Mouse (Mus musculus): ENCODE results near the gene Pdpr. TPM values are rescaled to one million over a fixed set of nuclear protein-coding genes. Genes with fewer than 3 reads are reported as not detected.
"Not testable (repeated sequence)": the region's sequence is repeated elsewhere in the genome, so short reads cannot be mapped to it uniquely, and the experiment has no call there.

Gene Pdpr
- polyA plus RNA-seq, 1 experiment from 2014 or later, result 10.5 TPM

DNA sequence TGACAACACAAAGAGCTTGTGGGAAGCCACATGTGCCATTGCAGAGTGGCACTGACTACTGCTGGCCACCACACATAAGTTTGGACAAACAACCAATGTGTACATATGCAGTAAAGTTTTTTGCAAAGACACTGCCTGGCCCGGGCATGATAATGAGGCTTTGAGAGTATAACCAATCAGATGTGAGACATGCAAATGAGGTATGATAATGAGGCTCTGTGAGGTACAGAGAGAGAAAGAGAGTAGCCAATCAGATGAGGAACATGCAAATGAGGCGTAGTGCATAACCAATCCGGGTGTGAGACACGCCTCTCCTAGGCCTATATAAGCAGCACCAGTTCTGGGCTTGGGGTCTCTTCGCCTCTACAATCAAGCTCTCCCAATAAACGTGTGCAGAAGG lies 2.1 kb upstream of the Pdpr start, which contains the start of gene Clec18a:
Clec18a (minus strand) TSS at position 101 of the 400 bp plus-strand sequence.
- H3K27me3 ChIP-seq (replicated peaks); H3K36me3 ChIP-seq; H3K27ac ChIP-seq (replicated peaks); H3K9ac ChIP-seq (replicated peaks); H3K9me3 ChIP-seq (replicated peaks); ATAC-seq (ENCODE audit: low FRiP score); H3K4me2 ChIP-seq; H3K4me3 ChIP-seq (replicated peaks): not testable (repeated sequence)
- WGBS, result 89% methylated on average over 5 of the region's 6 CpGs
- H3K4me1 ChIP-seq, result peaks cover 23% of the 10 kb centered on the region

DNA sequence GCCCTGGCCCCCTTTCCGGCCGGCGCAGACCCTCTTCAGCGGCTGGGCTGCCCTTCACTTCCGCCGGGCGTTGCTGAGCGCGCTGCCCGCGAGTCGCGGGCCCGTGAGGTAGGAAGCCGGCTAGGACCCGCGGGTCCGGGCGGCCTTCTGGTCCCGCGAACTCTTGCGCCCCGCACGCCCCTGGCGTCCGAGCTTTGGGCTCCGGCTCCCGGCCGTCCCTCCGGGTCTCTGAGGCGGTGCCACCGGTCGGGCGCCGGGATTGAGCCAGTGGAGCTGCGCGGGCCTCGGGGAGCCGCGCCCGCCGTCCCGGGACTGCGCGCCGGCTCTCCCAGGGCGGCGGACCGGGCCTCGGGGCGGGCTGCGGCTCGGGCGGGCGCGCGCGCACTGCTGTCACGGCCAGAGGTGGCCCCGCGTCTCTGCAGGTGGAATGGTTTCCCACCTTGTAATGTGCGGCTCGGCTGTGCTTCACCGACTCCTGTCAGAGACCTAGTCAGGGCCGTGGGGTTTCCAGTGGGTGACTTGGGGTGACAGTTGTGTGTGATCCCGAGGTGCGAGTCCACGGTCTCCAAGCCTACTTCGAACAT lies 381 bp downstream of the Pdpr start:
- under 1% methylated on average over 58 of the region's 69 CpGs for WGBS
- H3K27ac ChIP-seq (replicated peaks), result peak overlapping the region; percentile 85
- peak; percentile 40 for ATAC-seq (ENCODE audit: low FRiP score)

DNA sequence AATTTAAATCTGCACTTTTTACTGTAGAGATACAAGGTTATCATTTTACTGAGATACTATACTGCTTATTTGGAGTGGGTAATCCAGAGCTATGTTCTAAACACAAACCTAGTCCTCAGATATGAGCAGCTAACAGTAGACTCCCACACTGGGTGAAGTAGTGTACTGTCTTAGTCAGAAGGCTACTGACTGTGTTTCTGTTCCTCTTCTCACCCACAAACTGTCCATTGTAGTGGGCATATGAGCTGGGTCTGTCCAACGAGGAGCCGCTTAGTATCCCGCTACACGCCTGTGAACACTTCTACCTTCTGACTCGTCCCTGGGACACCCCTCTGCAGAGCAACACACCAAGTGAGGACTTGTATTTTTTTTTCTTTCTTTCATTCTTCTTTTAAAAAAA lies 20.5 kb downstream of the Pdpr start:
- Histone ChIP-seq H3K27ac (replicated peaks) (no peak overlapping the region), H3K27me3 (replicated peaks) (no peaks in the 10 kb centered on the region), H3K9ac (replicated peaks) (no peak overlapping the region), H3K4me3 (replicated peaks) (no peak overlapping the region), H3K4me2 (no peak overlapping the region), H3K4me1 (no peaks in the 10 kb centered on the region), H3K36me3 (peaks cover 81% of the 10 kb centered on the region), H3K9me3 (replicated peaks) (no peaks in the 10 kb centered on the region)
- 96% methylated on average over 5 of the region's 5 CpGs for WGBS
- no peak for ATAC-seq (ENCODE audit: low FRiP score)

More for the DNA sequence above, 381 bp downstream of the Pdpr start:
- not testable (repeated sequence) for H3K27me3 ChIP-seq (replicated peaks); H3K9me3 ChIP-seq (replicated peaks); H3K36me3 ChIP-seq
- H3K9ac ChIP-seq (replicated peaks), result peak overlapping the region; percentile 54
- H3K4me2 ChIP-seq, result peak overlapping the region; percentile 81
- peak overlapping the region; percentile 68 for H3K4me3 ChIP-seq (replicated peaks)
- H3K4me1 ChIP-seq, result peaks cover 23% of the 10 kb centered on the region

DNA sequence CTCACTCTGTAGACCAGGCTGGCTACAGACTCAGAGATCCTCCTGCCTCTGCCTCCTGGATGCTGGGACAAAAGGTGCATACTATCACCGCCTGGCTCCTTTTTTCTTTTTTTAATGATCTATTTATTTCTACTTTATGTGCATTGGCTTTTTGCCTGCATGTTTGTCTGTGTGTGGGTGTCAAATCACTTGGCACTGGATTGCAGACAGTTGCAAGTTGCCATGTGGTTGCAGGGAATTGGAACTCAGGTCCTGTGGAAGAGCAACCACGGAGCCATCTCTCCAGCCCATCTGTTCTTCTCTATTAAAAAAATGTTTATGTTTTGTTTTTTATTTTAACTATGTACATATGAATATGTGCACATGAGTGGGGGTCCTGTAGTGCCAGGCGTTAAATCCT lies 25.1 kb downstream of the Pdpr start:
- Histone ChIP-seq H3K4me2 (no peak overlapping the region), H3K9ac (replicated peaks) (no peak overlapping the region), H3K27ac (replicated peaks) (no peak overlapping the region), H3K4me1 (no peaks in the 10 kb centered on the region), H3K9me3 (replicated peaks) (no peaks in the 10 kb centered on the region), H3K27me3 (replicated peaks) (no peaks in the 10 kb centered on the region), H3K4me3 (replicated peaks) (no peak overlapping the region), H3K36me3 (peaks cover 91% of the 10 kb centered on the region)
- 94% methylated on average over 3 of the region's 3 CpGs for WGBS
- no peak for ATAC-seq (ENCODE audit: low FRiP score)

DNA sequence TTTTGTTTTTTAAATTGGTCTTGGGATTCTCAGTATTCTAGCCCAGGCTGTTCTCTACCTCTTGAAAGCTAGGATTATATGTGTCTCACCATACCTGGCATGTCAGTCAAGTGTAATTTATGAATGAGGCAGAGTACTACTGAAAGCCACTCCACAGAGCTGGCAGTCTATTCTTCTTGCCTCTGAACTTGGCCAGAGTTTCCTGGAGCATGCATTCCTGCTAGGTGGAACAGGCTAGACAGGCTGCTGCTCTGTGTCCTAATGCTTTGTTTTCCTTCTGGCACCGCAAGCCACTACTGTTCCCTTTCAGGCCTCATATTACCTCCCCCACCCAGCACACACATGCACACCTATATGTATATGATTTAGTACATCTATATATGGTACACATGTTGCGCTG lies 36.3 kb downstream of the Pdpr start:
- H3K27ac ChIP-seq (replicated peaks), result no peak overlapping the region
- 94% methylated on average over 2 of the region's 2 CpGs for WGBS
- no peak overlapping the region for H3K9ac ChIP-seq (replicated peaks)
- H3K4me2 ChIP-seq, result no peak overlapping the region
- H3K4me3 ChIP-seq (replicated peaks), result no peak overlapping the region
- H3K36me3 ChIP-seq, result peaks cover 85% of the 10 kb centered on the region
- ATAC-seq (ENCODE audit: low FRiP score), result no peak
- H3K9me3 ChIP-seq (replicated peaks), result no peaks in the 10 kb centered on the region
- H3K27me3 ChIP-seq (replicated peaks), result no peaks in the 10 kb centered on the region
- H3K4me1 ChIP-seq, result no peaks in the 10 kb centered on the region

DNA sequence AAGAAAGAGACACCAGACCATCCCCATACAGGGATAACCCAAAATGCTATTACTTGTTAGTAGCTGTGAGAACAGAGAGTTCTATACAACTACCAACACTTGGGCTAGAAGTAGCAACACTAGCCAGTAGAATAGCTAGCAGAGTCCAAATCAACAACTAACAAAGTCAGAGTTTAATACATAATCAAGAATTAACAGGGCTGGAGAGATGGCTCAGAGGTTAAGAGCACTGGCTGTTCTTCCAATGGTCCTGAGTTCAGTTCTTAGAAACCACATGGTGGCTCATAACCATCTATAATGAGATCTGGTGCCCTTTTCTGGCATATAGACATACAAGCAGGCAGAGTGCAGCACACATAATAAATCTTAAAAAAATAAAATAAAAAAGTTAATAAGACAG lies 48.1 kb downstream of the Pdpr start:
- Histone ChIP-seq H3K4me3 (replicated peaks) (no peak overlapping the region), H3K4me1 (peaks cover 24% of the 10 kb centered on the region), H3K27me3 (replicated peaks) (no peaks in the 10 kb centered on the region), H3K9me3 (replicated peaks) (no peaks in the 10 kb centered on the region), H3K36me3 (peaks cover 12% of the 10 kb centered on the region), H3K27ac (replicated peaks) (no peak overlapping the region), H3K9ac (replicated peaks) (no peak overlapping the region), H3K4me2 (no peak overlapping the region)
- ATAC-seq (ENCODE audit: low FRiP score), result no peak

DNA sequence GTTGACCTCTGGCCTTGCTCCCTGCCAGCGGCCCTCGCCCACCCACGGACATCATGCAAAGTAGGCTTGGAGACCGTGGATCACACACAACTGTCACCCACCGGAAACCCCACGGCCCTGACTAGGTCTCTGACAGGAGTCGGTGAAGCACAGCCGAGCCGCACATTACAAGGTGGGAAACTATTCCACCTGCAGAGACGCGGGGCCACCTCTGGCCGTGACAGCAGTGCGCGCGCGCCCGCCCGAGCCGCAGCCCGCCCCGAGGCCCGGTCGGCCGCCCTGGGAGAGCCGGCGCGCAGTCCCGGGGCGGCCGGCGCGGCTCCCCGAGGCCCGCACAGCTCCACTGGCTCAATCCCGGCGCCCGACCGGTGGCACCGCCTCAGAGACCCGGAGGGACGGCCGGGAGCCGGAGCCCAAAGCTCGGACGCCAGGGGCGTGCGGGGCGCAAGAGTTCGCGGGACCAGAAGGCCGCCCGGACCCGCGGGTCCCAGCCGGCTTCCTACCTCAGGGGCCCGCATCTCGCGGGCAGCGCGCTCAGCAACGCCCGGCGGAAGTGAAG lies 50.5 kb downstream of the Pdpr start:
- peak overlapping the region; percentile 64 for H3K4me2 ChIP-seq
- ATAC-seq (ENCODE audit: low FRiP score), result peak; percentile 55
- H3K36me3 ChIP-seq; H3K9me3 ChIP-seq (replicated peaks); H3K27me3 ChIP-seq (replicated peaks): not testable (repeated sequence)
- H3K4me3 ChIP-seq (replicated peaks), result peak overlapping the region; percentile 68
- H3K4me1 ChIP-seq, result peaks cover 24% of the 10 kb centered on the region
- under 1% methylated on average over 57 of the region's 63 CpGs for WGBS
- peak overlapping the region; percentile 59 for H3K9ac ChIP-seq (replicated peaks)
- H3K27ac ChIP-seq (replicated peaks), result peak overlapping the region; percentile 56; the same call in 1 of the 2 replicates

DNA sequence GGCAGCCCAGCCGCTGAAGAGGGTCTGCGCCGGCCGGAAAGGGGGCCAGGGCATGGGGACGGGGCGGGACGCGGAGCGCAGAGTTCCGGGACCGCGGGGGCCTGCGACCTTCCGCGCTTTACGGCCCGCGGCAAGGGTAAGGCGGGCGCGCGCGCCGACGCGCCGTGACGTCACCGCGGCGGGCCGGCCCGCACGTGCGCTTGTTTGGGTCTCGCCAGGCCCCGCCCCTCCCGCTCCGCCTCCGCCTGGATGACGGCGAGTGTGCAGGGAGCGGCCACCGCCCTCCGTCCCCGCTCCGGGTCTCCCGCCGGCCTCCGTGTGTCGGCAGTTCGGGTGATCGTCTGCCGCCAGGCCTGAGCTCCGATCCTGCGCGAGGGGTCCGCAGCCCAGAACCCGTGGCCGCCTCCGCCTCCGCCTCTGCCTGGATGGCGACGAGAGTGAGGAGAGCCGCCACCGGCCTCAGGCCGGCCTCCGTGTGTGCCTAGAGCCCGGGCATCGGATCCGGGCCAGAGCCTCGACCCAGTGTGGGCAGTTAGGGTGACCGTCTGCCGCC lies 51.1 kb downstream of the Pdpr start:
- not testable (repeated sequence) for H3K27me3 ChIP-seq (replicated peaks); H3K9me3 ChIP-seq (replicated peaks); H3K36me3 ChIP-seq
- Histone ChIP-seq H3K4me2 (peak overlapping the region; percentile 72), H3K9ac (replicated peaks) (peak overlapping the region; percentile 73), H3K4me1 (peaks cover 24% of the 10 kb centered on the region), H3K4me3 (replicated peaks) (peak overlapping the region; percentile 68), H3K27ac (replicated peaks) (peak overlapping the region; percentile 80)
- ATAC-seq (ENCODE audit: low FRiP score), result peak; percentile 97
- WGBS, result under 1% methylated on average over 72 of the region's 74 CpGs

DNA sequence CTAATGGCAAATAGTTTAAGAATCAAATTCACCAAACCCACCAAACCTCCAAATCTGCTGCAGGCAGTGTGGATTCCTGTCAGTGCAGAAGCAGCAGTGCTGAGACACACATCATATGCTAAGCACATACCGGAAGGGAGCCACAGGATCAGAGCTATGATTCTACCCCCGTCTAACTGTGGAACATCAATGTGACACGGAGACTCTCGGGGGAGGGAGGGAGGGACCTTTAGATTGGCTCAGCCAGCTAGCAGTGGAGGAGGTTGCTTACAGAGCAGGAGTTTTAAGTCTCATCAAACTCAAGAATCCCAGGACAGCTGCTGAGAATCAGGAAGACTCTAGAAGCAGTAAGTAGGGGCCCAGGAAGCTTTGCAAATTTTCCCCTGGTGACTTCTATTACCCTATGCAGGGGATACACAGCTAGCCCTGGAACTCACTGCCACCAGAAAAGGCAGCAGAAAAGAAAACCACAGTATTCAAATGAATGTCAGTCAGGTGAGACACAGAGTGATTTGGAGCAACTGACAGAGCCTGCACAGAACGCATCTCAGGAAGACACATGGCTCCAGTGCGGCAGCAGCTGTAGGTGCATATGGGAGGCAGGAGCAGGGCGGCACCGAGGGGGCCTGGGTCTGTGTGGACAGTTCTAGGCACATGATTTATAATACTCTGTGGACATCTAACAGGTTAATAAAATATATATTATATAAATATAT lies 61.4 kb downstream of the Pdpr start:
- H3K9ac ChIP-seq (replicated peaks), result no peak overlapping the region
- no peak for ATAC-seq (ENCODE audit: low FRiP score)
- WGBS, result 96% methylated on average over 8 of the region's 8 CpGs
- H3K4me3 ChIP-seq (replicated peaks), result no peak overlapping the region
- H3K4me1 ChIP-seq, result no peaks in the 10 kb centered on the region
- peaks cover 79% of the 10 kb centered on the region for H3K36me3 ChIP-seq
- no peak overlapping the region for H3K27ac ChIP-seq (replicated peaks)
- H3K4me2 ChIP-seq, result no peak overlapping the region
- no peaks in the 10 kb centered on the region for H3K27me3 ChIP-seq (replicated peaks)
- no peaks in the 10 kb centered on the region for H3K9me3 ChIP-seq (replicated peaks)

DNA sequence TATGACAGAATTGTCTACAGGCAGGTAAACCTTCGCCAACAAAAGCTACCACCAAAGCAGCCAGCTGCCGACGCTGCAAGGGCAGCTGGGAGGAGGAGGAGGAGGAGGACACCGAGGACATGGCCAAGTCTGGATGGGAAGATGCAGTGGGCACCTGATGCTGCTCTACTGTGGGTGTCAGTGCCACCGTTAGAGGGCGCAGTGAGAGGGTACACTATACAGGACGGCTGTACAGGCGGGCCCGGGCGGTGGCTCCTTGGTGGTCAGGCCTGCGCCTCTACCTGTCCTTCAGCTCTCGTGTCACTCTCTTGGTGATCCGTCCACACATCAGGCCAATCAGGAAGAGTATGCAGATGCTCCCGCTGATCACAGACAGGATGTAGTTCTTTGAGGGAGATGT lies 63.2 kb downstream of the Pdpr start:
- ATAC-seq (ENCODE audit: low FRiP score), result no peak
- Histone ChIP-seq H3K27ac (replicated peaks) (no peak overlapping the region), H3K36me3 (peaks cover 94% of the 10 kb centered on the region), H3K27me3 (replicated peaks) (no peaks in the 10 kb centered on the region), H3K4me3 (replicated peaks) (no peak overlapping the region), H3K9ac (replicated peaks) (no peak overlapping the region), H3K4me1 (no peaks in the 10 kb centered on the region), H3K4me2 (no peak overlapping the region), H3K9me3 (replicated peaks) (no peaks in the 10 kb centered on the region)
- 54% methylated on average over 14 of the region's 14 CpGs for WGBS

DNA sequence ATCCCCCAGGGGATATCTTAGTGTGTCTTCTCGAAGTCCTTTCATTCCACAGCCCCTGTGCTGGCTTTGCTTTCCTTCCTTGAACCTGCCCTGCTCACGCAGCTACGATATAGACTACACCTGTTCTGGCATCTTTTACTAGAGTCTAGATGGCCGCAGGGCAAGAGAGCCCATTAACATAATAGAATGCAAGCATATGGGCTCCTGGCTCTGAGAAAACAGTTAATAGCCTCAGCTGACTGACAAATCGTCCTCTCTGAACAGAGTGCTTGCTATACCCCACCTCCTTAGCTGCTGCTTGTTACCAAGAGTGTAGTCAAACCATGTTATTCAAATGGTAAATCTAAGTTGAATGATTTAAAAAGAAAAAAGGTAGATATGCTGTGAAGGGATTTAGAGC lies 77.2 kb downstream of the Pdpr start:
- Histone ChIP-seq H3K27ac (replicated peaks) (no peak overlapping the region), H3K4me1 (no peaks in the 10 kb centered on the region), H3K9ac (replicated peaks) (no peak overlapping the region), H3K4me2 (no peak overlapping the region), H3K27me3 (replicated peaks) (no peaks in the 10 kb centered on the region), H3K9me3 (replicated peaks) (no peaks in the 10 kb centered on the region), H3K36me3 (peaks cover 82% of the 10 kb centered on the region), H3K4me3 (replicated peaks) (no peak overlapping the region)
- ATAC-seq (ENCODE audit: low FRiP score), result no peak
- 67% methylated on average over 5 of the region's 5 CpGs for WGBS

DNA sequence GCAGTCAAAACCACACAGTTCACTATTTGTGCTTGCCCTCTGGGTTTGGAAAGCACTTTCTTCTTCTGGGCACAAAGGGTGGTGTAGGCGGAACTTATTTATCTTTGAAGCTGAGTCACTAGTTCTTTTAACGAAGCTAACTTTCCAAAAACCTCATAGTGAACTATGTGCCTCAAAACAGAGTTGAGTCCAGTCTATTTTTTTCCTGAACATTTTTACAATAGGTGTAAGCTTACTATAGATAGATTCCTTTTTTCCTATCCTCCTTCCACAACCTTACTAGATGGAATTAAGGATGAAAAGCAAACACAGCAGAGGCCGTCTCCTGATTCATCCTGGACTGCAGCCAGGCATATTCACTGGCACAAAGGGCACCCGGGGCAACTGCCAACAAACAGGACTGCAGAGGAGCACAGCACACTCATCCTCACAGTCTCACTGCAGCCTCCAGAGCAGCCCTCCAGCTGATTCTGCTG lies 91.1 kb downstream of the Pdpr start:
- WGBS, result 55% methylated on average over 4 of the region's 4 CpGs
- Histone ChIP-seq H3K4me2 (no peak overlapping the region), H3K9me3 (replicated peaks) (no peaks in the 10 kb centered on the region), H3K4me3 (replicated peaks) (no peak overlapping the region), H3K4me1 (no peaks in the 10 kb centered on the region), H3K9ac (replicated peaks) (no peak overlapping the region), H3K36me3 (peaks cover 59% of the 10 kb centered on the region), H3K27me3 (replicated peaks) (no peaks in the 10 kb centered on the region), H3K27ac (replicated peaks) (no peak overlapping the region; the same call in 1 of the 2 replicates)
- ATAC-seq (ENCODE audit: low FRiP score), result no peak

All from neural tube, embryonic 15.5 days (tissue).